Mouse (Mus musculus): ENCODE data around the gene Tom1l1.

DNA sequence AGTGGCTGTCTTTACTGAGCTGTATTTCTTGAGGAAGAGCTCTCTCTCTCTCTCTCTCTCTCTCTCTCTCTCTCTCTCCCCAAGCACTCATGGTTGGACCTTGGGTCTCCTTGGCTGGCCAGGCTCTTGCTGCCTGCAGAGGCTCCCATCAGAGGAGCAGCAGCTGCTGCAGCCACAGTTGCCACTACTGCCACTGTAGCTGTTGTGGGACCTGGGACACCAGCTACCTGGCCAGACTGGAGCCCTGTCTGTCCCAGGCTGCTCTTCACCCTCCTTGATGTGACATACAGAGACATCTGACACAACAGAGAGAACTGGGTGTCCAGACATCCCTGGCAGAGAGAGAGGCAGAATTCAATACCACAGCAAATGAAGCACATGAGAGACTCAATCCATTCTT, 7.0 kb downstream of the Tom1l1 start:
- TF ChIP-seq GATA1 (IDR thresholded peaks at IDR 0.05; ENCODE audit: borderline replicate concordance, low read length) (no peak), FLI1 (IDR thresholded peaks at IDR 0.05; ENCODE audit: low read length) (no peak)
